Mouse (Mus musculus) monocyte, adult 5-6 weeks (primary cell): Measurements from ENCODE around the gene Spn. TPM values are rescaled to one million over a fixed set of nuclear protein-coding genes. Genes with fewer than 3 reads are reported as not detected.
"Not testable (repeated sequence)": the region's sequence is repeated elsewhere in the genome, so short reads cannot be mapped to it uniquely, and the experiment has no call there.

Experiments used
- ATAC-seq: fragments of 153-309, 156-312 bp; replicated peaks from 2 replicates; pipeline ENCODE4 v1.8.0; 2017; ENCODE audit warnings: mild to moderate bottlenecking; ENCODE audit not compliant: low TSS enrichment, insufficient number of reproducible peaks, severe bottlenecking, poor library complexity, low FRiP score
- total RNA-seq: library from RNA; stranded (forward); fragments of 200-1000, 200-491, 200-594 nt; gene quantifications from 3 replicates; pipeline ENCODE4 v1.2.3, GENCODE M21; 2017

Spn gene
- total RNA-seq, 1 experiment from 2014 or later: 1,233 TPM

GRCm38 (mm10) chr7:127088901-127089845 lies 48.5 kb downstream of the Spn start:
- ATAC-seq: no peak

- no peak for ATAC-seq
Observed at GRCm38 (mm10) chr7:127088083-127088482, 49.5 kb downstream of the Spn start.

GRCm38 (mm10) chr7:127087278-127088010 lies 50.2 kb downstream of the Spn start, which contains the start of gene Zg16:
Gene Zg16 (minus strand): TSS chr7:127087328.
- not testable (repeated sequence) for ATAC-seq

- ATAC-seq: not testable (repeated sequence)
Observed at GRCm38 (mm10) chr7:127085751-127086150, 51.9 kb downstream of the Spn start.

- ATAC-seq: no peak
Observed at GRCm38 (mm10) chr7:127084794-127085193, 52.8 kb downstream of the Spn start.

GRCm38 (mm10) chr7:127083689-127084088 lies 53.9 kb downstream of the Spn start:
- ATAC-seq: no peak

GRCm38 (mm10) chr7:127082995-127083394 lies 54.6 kb downstream of the Spn start:
- ATAC-seq: no peak

GRCm38 (mm10) chr7:127082271-127082670 lies 55.4 kb downstream of the Spn start:
- no peak for ATAC-seq

Other genes starting within 250 kb of the Spn start
- 37.3 to 57.4 TPM (median 43.2 TPM) in 3 replicates for gene Tmem219, start 214.9 kb downstream of the Spn start, total RNA-seq
- gene Kctd13, start 208.9 kb downstream of the Spn start, total RNA-seq: 7.9 to 31.1 TPM (median 16.9 TPM) in 3 replicates
- gene Asphd1, start 188.2 kb downstream of the Spn start, total RNA-seq: not detected in 3 replicates
- 0.64 to 3.6 TPM (median 1.3 TPM) in 3 replicates for gene Sez6l2, start 187.3 kb downstream of the Spn start, total RNA-seq
- gene Cdipt, start 161.9 kb downstream of the Spn start, total RNA-seq: 43.2 to 53.6 TPM (median 43.9 TPM) in 3 replicates
- 2.8 to 9.8 TPM (median 5.5 TPM) in 3 replicates for gene Cdiptos, start 161.7 kb downstream of the Spn start, total RNA-seq
- gene Mvp, start 123.2 kb downstream of the Spn start, total RNA-seq: 95.0 to 131 TPM (median 111 TPM) in 3 replicates
- 2.9 to 7.8 TPM (median 5.2 TPM) in 3 replicates for gene Pagr1b, start 121.3 kb downstream of the Spn start, total RNA-seq
- gene Pagr1a, start 120.5 kb downstream of the Spn start, total RNA-seq: 3.8 to 52.6 TPM (median 4.4 TPM) in 3 replicates
- 6.4 to 36.5 TPM (median 36.3 TPM) in 3 replicates for gene Gm42742, start 116.7 kb downstream of the Spn start, total RNA-seq
- not detected in 3 replicates for gene Prrt2, start 116.6 kb downstream of the Spn start, total RNA-seq
- gene Maz, start 110.8 kb downstream of the Spn start, total RNA-seq: 16.7 to 36.3 TPM (median 30.1 TPM) in 3 replicates
- gene Kif22, start 95.4 kb downstream of the Spn start, total RNA-seq: 0.85 to 3.7 TPM (median 0.97 TPM) in 3 replicates
- gene Zg16, start 50.5 kb downstream of the Spn start, total RNA-seq: not detected in 3 replicates
- 34.3 to 52.4 TPM (median 39.3 TPM) in 3 replicates for gene AI467606, start 46.5 kb downstream of the Spn start, total RNA-seq
- 5.1 to 16.1 TPM (median 9.1 TPM) in 3 replicates for gene Qprt, start 15.6 kb downstream of the Spn start, total RNA-seq
- gene Cd2bp2, start 58.2 kb upstream of the Spn start, total RNA-seq: 48.7 to 89.2 TPM (median 59.8 TPM) in 3 replicates
- gene Tbc1d10b, start 70.6 kb upstream of the Spn start, total RNA-seq: 52.5 to 106 TPM (median 85.1 TPM) in 3 replicates
- gene Mylpf, start 71.1 kb upstream of the Spn start, total RNA-seq: 8.7 to 33.8 TPM (median 15.4 TPM) in 3 replicates
- gene Zfp553, start 95.2 kb upstream of the Spn start, total RNA-seq: 3.9 to 9.8 TPM (median 5.7 TPM) in 3 replicates
- gene Sept1, start 95.3 kb upstream of the Spn start, total RNA-seq: 117 to 359 TPM (median 130 TPM) in 3 replicates
- gene Zfp771, start 106.5 kb upstream of the Spn start, total RNA-seq: 0.57 to 3.9 TPM (median 2.9 TPM) in 3 replicates
- 9.6 to 13.3 TPM (median 9.9 TPM) in 3 replicates for gene Dctpp1, start 122.9 kb upstream of the Spn start, total RNA-seq
- 139 to 200 TPM (median 191 TPM) in 3 replicates for gene Sephs2, start 136.2 kb upstream of the Spn start, total RNA-seq
- gene Itgal, start 158.4 kb upstream of the Spn start, total RNA-seq: 218 to 515 TPM (median 322 TPM) in 3 replicates
- gene Zfp768, start 207.8 kb upstream of the Spn start, total RNA-seq: 1.8 to 3.4 TPM (median 2.9 TPM) in 3 replicates
- 5.8 to 16.3 TPM (median 10.1 TPM) in 3 replicates for gene Zfp747, start 238.2 kb upstream of the Spn start, total RNA-seq
- 0.95 to 4.5 TPM (median 2.6 TPM) in 3 replicates for gene 9130019O22Rik, start 249.3 kb upstream of the Spn start, total RNA-seq